Mouse (Mus musculus): ENCODE measurements around the gene Slc10a1.

- TF ChIP-seq CHD1 (IDR thresholded peaks at IDR 0.05; ENCODE audit: low read depth, low read length) (no peak), POLR2A (IDR thresholded peaks at IDR 0.05; ENCODE audit: control insufficient read depth in 1 of 2, insufficient read depth in 1 of 2, low read depth in 1 of 2, low read length in 2 of 2, poor library complexity in 1 of 2) (no peak), CTCF (IDR thresholded peaks at IDR 0.05 in 2 of 3, conservative IDR thresholded peaks at IDR 0.05 in 1 of 3; ENCODE audit: control insufficient read depth in 1 of 3, insufficient read depth in 1 of 3, low read depth in 2 of 3, low read length in 3 of 3, poor library complexity in 1 of 3, severe bottlenecking in 1 of 3) (no peak), EP300 (IDR thresholded peaks at IDR 0.05; ENCODE audit: low read depth in 1 of 2, low read length in 2 of 2) (no peak), CHD2 (IDR thresholded peaks at IDR 0.05; ENCODE audit: low read length) (no peak), ELF1 (IDR thresholded peaks at IDR 0.05; ENCODE audit: low read depth, low read length) (no peak), SMC3 (IDR thresholded peaks at IDR 0.05; ENCODE audit: low read depth, low read length) (no peak), MAZ (IDR thresholded peaks at IDR 0.05; ENCODE audit: low read depth, low read length) (no peak), USF2 (IDR thresholded peaks at IDR 0.05; ENCODE audit: borderline replicate concordance in 1 of 2, insufficient read depth in 1 of 2, low read depth in 1 of 2, low read length in 2 of 2) (no peak), KAT2A (conservative IDR thresholded peaks at IDR 0.05; ENCODE audit: low read depth, low read length) (no peak), JUND (IDR thresholded peaks at IDR 0.05; ENCODE audit: low read depth, low read length) (no peak), MAFK (IDR thresholded peaks at IDR 0.05; ENCODE audit: borderline replicate concordance, low read depth, low read length) (no peak)
Observed at GRCm38 (mm10) chr12:80927518-80927917, 41.0 kb downstream of the Slc10a1 start.

All from MEL (cell line).